Mouse (Mus musculus) stomach, postnatal 0 days (tissue): Measurements from ENCODE around the gene Myct1. TPM values are rescaled to one million over a fixed set of nuclear protein-coding genes. Genes with fewer than 3 reads are reported as not detected.

Experiments used
- ATAC-seq: fragments of 200-750 bp; cut with Nextera tagmentation; 2 replicates; pipeline ENCODE4 v1.8.0; 2017; ENCODE audit not compliant: low FRiP score, low TSS enrichment
- DNase-seq: peaks from one replicate; pipeline ENCODE4 v3.0.0-alpha.2; 2016; ENCODE audit warnings: low spot score
- H3K27ac ChIP-seq: fragments of 300-500 bp; sonication (generic); replicated peaks from 2 replicates; pipeline ENCODE4 v1.5.1; 2014; ENCODE audit warnings: mild to moderate bottlenecking, control low read depth
- H3K27me3 ChIP-seq: fragments of 300-500 bp; sonication (generic); 2 replicates; pipeline ENCODE4 v1.6.1; 2014; ENCODE audit warnings: low read length; ENCODE audit not compliant: control insufficient read depth, insufficient read depth
- H3K36me3 ChIP-seq: fragments of 300-500 bp; sonication (generic); 2 replicates; pipeline ENCODE4 v1.6.1; 2014; ENCODE audit warnings: low read length, mixed read lengths; ENCODE audit not compliant: control insufficient read depth, insufficient read depth
- H3K4me1 ChIP-seq: fragments of 300-500 bp; sonication (generic); replicated peaks from 2 replicates; pipeline ENCODE4 v1.6.1; 2014; ENCODE audit warnings: antibody characterized with exemption; ENCODE audit not compliant: control insufficient read depth, insufficient read depth
- H3K4me2 ChIP-seq: fragments of 300-500 bp; sonication (generic); replicated peaks from 2 replicates; pipeline ENCODE4 v1.6.1; 2014; ENCODE audit warnings: low read depth, mild to moderate bottlenecking, control low read depth, moderate library complexity
- H3K4me3 ChIP-seq: fragments of 300-500 bp; sonication (generic); 2 replicates; pipeline ENCODE4 v1.5.1; 2014; ENCODE audit warnings: low read depth, low read length, control low read depth
- H3K9ac ChIP-seq: fragments of 300-500 bp; sonication (generic); 2 replicates; pipeline ENCODE4 v1.6.1; 2014; ENCODE audit warnings: mild to moderate bottlenecking, low read length, control low read depth, mixed read lengths
- H3K9me3 ChIP-seq: fragments of 300-500 bp; sonication (generic); 2 replicates; pipeline ENCODE4 v1.6.1; 2016; ENCODE audit warnings: low read length; ENCODE audit not compliant: control insufficient read depth
- CTCF ChIP-seq: IDR thresholded peaks from 2 replicates; pipeline ENCODE4 v1.5.1; 2016; ENCODE audit warnings: antibody characterized with exemption, low read depth, mild to moderate bottlenecking, moderate library complexity
- EP300 ChIP-seq: optimal IDR thresholded peaks from 2 replicates; pipeline ENCODE3; 2016; ENCODE audit warnings: antibody characterized with exemption
- WGBS: fragments of 180-500 bp; shearing (Covaris S2); extraction: QIAGEN DNeasy Blood & Tissue Kit; methylation state at CpG from one replicate; pipeline ENCODE4 v1.1.7; 2014; 5-methylcytosine and 5-hydroxymethylcytosine counted together
- polyA plus RNA-seq: library from polyadenylated mRNA; unstranded; fragments of >200 nt; fragmentation: Nextera tagmentation; extraction: Ambion mirVana; gene quantifications from 2 replicates; pipeline ENCODE4 v1.2.1, GENCODE M21; 2015

Myct1 gene
- polyA plus RNA-seq, 1 experiment from 2014 or later, result 2.4 TPM

- 73% methylated on average over 5 of the region's 5 CpGs for WGBS
These were observed 32.7 kb downstream of the Myct1 start for GRCm38 (mm10) chr10:5626268-5626667.

DNA sequence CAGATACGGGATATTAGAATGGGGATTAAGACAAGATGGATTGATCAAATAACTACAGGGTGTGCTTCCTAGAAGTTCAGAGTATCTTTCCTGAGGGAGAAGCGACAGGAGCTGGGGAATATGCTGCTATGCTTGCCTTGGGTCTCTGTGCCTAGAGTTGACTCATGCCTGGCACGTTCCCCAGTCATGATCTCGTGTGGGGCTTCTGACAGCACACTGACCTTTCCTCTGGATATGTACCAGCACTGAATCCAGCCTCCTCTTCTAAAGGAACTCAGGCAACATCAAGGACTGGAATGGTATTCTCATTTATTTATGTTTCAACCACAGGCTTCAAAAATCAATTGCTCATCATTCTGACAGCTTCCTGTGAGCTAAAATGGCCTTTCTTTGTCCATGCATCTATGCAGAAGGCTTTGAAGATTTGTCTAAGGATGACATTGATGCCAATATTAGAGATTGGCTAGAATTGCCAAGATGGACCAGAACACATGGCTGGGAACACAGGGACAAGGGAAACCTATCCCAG lies 40.2 kb downstream of the Myct1 start:
- H3K36me3 ChIP-seq, result no peaks in the 10 kb centered on the region
- H3K9me3 ChIP-seq, result no peaks in the 10 kb centered on the region
- no peaks in the 10 kb centered on the region for H3K27me3 ChIP-seq
- no peak for TF ChIP-seq EP300
- TF ChIP-seq CTCF, result no peak
- DNase-seq (no peak), ATAC-seq (no peak)
- WGBS, result 62% methylated on average over 4 of the region's 4 CpGs
- no peak overlapping the region for H3K27ac ChIP-seq
- no peaks in the 10 kb centered on the region for H3K4me1 ChIP-seq
- no peak overlapping the region for H3K9ac ChIP-seq
- no peak overlapping the region for H3K4me3 ChIP-seq
- no peak overlapping the region for H3K4me2 ChIP-seq

More at GRCm38 (mm10) chr10:5626268-5626667, 32.7 kb downstream of the Myct1 start:
- Histone ChIP-seq H3K9me3 (no peaks in the 10 kb centered on the region), H3K27me3 (no peaks in the 10 kb centered on the region), H3K4me2 (no peak overlapping the region), H3K36me3 (no peaks in the 10 kb centered on the region), H3K4me1 (no peaks in the 10 kb centered on the region), H3K4me3 (no peak overlapping the region), H3K9ac (no peak overlapping the region), H3K27ac (no peak overlapping the region)
- ATAC-seq (no peak), DNase-seq (no peak)
- TF ChIP-seq CTCF (no peak), EP300 (no peak)

GRCm38 (mm10) chr10:5634336-5634735 lies 40.8 kb downstream of the Myct1 start:
- no peak overlapping the region for H3K4me3 ChIP-seq
- H3K4me1 ChIP-seq, result no peaks in the 10 kb centered on the region
- WGBS, result 27% methylated on average over 1 of the region's 1 CpGs
- DNase-seq (no peak), ATAC-seq (no peak)
- no peak for TF ChIP-seq EP300
- peak; percentile 68 for TF ChIP-seq CTCF
- H3K27ac ChIP-seq, result no peak overlapping the region
- no peak overlapping the region for H3K9ac ChIP-seq
- no peaks in the 10 kb centered on the region for H3K36me3 ChIP-seq
- no peaks in the 10 kb centered on the region for H3K27me3 ChIP-seq
- H3K9me3 ChIP-seq, result no peaks in the 10 kb centered on the region
- no peak overlapping the region for H3K4me2 ChIP-seq

DNA sequence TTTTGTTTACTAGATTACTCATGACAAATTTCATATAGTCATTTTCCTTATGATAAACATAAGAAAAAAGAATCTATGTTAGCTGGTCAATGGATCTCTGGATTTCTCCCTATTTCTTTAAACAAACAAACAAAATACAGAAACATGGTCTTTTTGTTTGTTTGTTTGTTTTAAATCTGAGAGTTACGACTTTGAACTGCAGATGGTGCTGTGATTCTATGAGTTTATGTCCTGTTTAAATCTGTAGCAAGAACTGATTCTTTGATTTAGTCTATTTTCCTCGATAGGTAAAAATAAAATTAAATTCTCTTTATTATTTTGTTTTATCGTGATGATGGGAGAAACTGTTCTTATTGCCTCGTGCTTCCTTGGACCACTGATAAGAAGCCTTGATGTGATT lies 43.7 kb downstream of the Myct1 start:
- DNase-seq (no peak), ATAC-seq (no peak)
- no peak overlapping the region for H3K9ac ChIP-seq
- no peak overlapping the region for H3K27ac ChIP-seq
- H3K9me3 ChIP-seq, result no peaks in the 10 kb centered on the region
- 65% methylated on average over 4 of the region's 4 CpGs for WGBS
- H3K4me2 ChIP-seq, result no peak overlapping the region
- no peak for TF ChIP-seq EP300
- 0 out of 2 replicates have a peak, but pooled peaks have one; percentile 4 for TF ChIP-seq CTCF
- H3K27me3 ChIP-seq, result no peaks in the 10 kb centered on the region
- H3K4me3 ChIP-seq, result no peak overlapping the region
- H3K36me3 ChIP-seq, result no peaks in the 10 kb centered on the region
- no peaks in the 10 kb centered on the region for H3K4me1 ChIP-seq

GRCm38 (mm10) chr10:5639112-5639511 lies 45.5 kb downstream of the Myct1 start, which contains the start of gene Vip:
TSS of gene Vip (plus strand) at chr10:5639218.
- Histone ChIP-seq H3K4me3 (no peak within 1 kb of the TSS), H3K4me2 (no peak within 1 kb of the TSS), H3K9me3 (no peaks in the 10 kb centered on the region), H3K9ac (no peak within 1 kb of the TSS), H3K27ac (no peak within 1 kb of the TSS), H3K4me1 (no peaks in the 10 kb centered on the region), H3K36me3 (no peaks in the 10 kb centered on the region), H3K27me3 (no peaks in the 10 kb centered on the region)
- ATAC-seq, result no peak
- TF ChIP-seq EP300, result no peak
- peak; percentile 50 for DNase-seq
- 30% methylated on average over 8 of the region's 8 CpGs for WGBS

Other genes with a start within 250 kb of the Myct1 start
- gene Syne1, start 42.3 kb upstream of the Myct1 start, polyA plus RNA-seq, result 3.2 and 3.6 TPM in 2 replicates
- 40.8 and 52.6 TPM in 2 replicates for gene Vip, start 45.4 kb downstream of the Myct1 start, polyA plus RNA-seq
- 12.7 and 15.8 TPM in 2 replicates for gene Fbxo5, start 211.8 kb downstream of the Myct1 start, polyA plus RNA-seq
- gene Mtrf1l, start 230.1 kb downstream of the Myct1 start, polyA plus RNA-seq, result 8.4 and 10.0 TPM in 2 replicates